Mouse (Mus musculus) spleen, adult 12 weeks (tissue): ENCODE measurements around the gene Hoxb1.

Source experiments
- DNase-seq: peaks from one replicate; pipeline ENCODE4 v3.0.0; 2022; ENCODE audit warnings: low spot score

Gene Hoxb1

DNA sequence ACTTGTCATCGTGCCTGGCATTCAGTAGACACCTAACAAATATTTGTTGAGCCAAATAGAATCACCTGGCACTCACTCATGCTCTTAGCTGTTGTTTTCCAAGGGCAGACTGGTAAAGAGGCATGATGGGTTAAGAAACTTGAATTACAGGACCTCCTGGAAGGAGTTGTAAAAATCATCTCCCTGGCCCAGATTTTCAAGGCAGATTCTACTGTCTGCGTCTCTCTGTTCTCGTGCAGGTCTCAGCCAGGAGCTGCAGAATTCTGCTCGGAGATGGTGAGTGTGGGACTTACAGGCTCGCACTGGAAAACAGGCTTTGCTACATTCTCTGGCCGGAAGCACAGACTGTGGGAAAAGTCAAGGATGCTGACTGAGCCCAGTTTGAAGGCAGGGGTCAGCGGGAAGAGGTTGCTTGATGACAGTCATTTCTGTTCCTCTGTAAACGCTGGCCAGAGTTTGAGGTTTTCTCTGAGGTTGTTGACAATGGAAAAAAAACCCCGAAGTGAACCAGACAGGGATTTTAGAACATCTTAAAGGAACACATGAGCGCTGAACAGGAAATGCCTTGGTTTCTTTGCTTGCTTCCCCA is 38.6 kb downstream of the Hoxb1 start:
- DNase-seq, result no peak

- DNase-seq, result no peak
Observed at GRCm38 (mm10) chr11:96404831-96405230, 39.3 kb downstream of the Hoxb1 start.

GRCm38 (mm10) chr11:96405541-96405940 is 40.0 kb downstream of the Hoxb1 start:
- no peak for DNase-seq

GRCm38 (mm10) chr11:96407191-96408072 is 41.9 kb downstream of the Hoxb1 start:
- peak; percentile 2 for DNase-seq

- DNase-seq, result no peak
Observed at GRCm38 (mm10) chr11:96408234-96409010, 42.9 kb downstream of the Hoxb1 start.

DNA sequence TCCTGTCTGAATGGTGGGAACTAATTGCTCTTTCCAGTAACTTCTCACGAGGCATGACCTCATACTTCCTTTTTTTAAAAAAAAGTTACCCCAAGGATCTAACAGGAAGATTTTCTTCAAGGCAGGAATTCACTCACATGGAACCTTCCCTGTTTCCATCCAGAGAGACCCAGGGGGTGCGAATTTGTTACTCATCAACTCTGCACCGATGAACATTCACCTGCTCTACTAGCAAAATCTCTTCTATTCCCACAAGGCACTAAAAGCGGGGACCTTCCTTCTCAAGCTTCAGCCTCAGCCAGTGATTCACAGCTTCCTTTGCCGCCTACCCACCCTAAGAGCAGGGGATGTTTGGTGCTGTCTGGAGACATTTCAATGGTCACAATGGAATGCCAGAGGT is 45.5 kb downstream of the Hoxb1 start:
- DNase-seq, result no peak

DNA sequence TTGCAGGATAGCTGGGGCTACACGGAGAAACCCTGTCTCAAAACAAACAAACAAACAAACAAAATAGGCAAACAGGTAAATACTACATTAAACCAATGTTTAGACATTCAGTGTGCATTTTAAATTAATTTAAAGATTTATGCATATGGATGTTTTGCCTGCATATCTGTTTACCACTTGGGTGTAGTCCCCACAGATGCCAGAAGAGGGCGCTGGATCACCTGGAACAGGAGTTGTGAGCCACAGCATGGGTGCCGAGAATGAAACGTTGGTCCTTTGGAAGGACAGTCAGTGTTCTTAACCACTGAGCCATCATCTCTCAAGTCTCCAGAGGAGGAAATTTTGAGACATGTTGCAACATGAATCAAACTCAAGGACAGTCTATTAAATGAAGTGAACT is 46.4 kb downstream of the Hoxb1 start:
- no peak for DNase-seq

DNA sequence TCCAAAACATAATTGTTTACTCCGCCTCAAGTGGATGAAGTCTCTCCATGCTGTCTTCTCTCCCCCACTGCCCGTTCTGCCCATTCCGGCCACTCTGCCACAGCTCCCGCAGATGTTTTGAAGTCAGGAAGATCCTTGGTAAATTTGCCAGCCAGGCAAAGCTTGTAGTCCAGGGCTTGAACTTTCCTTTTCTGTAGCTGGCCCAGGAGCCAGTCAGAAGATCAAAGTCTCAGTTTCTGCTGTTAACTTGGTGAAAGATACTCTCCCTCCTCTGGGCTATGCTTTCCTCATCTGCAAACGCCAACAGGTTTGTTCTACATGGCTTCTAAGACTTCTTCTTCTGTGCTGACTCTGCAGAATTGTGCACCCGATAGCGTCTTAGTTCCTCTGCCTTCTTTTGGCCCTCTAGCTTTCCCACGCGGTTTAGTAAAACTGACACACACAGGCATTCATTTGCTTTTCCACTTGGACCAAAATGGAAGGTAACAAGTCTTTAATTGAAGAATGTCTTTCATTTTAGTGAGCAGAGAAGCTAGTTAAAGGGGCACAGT is 47.5 kb downstream of the Hoxb1 start:
- no peak for DNase-seq

DNA sequence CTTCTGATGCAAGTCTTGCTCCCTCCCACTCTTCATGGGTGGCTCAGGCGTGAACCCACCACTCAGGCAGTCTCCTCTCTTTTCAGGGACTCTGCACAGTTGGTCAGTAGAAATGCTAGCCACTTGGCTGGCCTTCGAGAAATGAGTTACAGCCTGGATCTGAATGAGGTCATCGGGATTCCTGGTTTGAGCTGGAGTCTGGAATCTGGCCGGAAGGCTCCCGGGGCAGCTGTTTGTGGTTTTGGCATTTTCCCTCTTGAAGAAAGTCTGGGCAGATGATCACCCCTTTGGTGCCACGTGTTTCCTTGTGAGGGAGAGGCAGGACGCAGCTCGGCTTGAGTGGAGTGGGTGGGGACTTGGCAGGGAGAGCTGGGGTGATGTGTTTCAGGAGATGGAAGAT is 48.0 kb downstream of the Hoxb1 start:
- DNase-seq, result no peak

- no peak for DNase-seq
Observed at GRCm38 (mm10) chr11:96414002-96414401, 48.5 kb downstream of the Hoxb1 start.
